Mouse (Mus musculus) frontal cortex, adult 2 months (tissue): ENCODE data around the gene Ate1. TPM values are rescaled to one million over a fixed set of nuclear protein-coding genes. Genes with fewer than 3 reads are reported as not detected.
"Not testable (repeated sequence)": the region's sequence is repeated elsewhere in the genome, so short reads cannot be mapped to it uniquely, and the experiment has no call there.

ENCODE experiments used
- DNase-seq, 2 experiments: peaks; one replicate each; pipeline ENCODE4 v3.0.0; 2022; ENCODE audit warnings: low spot score in 1 of 2; ENCODE audit errors: extremely low spot score in 1 of 2
- polyA plus RNA-seq: library from polyadenylated mRNA; depleted of rRNA; stranded (reverse); fragments of >200 nt; gene quantifications from 2 replicates; pipeline ENCODE4 v1.2.3, GENCODE M21; 2012

Ate1 gene
- polyA plus RNA-seq, 1 experiment = 30.8 TPM

DNA sequence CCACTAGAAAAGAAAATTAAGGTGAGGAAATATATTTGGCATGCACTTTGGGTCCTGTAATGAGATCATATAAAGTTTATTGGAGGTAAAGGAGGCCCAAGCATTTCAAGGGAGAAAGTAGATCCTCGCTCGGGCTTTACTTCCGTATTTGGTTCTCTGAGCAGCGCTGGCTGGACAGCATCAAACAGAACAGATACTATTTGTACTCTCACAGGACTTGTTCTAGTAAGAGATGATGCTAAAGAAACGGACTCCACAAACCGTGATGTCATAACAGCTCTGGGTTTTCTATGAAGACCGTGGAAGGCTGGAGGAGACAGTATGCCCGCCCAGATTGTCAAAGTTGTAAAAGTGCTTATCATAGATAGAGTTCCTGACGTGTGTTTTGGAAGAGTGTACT, 7.1 kb upstream of the Ate1 start:
- DNase-seq = no peak

GRCm38 (mm10) chr7:130523451-130523850, 3.3 kb upstream of the Ate1 start:
- no peak for DNase-seq

- no peak for DNase-seq
Measured at GRCm38 (mm10) chr7:130520812-130521422, 748 bp upstream of the Ate1 start.

DNA sequence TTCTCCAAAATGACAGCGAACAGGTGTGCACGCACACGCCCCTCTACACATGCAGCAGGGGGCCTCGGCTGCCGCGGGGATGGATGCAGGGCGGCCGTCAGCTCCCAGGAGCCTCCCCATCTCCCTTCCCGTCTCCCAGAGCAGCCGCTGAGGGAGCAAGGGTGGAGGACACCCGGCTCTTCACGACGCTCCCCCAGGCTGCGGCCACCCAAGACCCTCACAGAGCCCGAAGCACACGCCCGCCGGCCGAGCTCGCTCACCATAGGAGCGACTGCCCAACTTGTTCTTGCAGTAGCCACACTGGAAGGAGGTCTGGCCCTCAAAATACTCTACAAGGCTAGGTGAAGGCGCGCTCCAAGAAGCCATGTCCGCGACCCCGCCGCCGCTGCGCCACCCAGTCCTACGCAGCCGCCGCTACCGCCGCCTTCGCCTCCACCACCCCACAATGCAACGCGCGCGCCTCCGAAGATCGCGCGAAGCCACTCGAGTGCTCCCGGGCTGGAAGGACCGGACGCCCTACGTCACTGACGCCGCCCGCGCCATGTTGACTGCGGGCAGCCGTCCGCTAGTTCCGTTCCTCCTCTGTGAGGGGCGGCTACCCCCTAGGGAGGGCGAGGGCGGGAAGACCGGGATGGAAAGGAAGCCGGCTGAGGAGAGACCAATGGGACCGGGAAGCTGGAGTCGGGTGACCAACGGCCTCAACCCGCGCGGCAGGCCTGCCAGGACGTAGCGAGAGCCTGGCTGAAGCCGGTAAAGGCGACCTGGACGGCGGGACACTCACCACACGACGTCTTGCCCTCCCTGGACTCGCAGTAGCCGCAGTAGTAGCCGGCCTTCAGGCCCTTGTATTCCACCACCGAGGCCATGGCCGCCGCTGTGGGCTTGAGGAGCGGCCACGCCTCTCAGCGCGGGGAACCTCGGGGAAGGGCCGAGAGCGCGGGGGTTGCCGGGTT, 797 bp downstream of the Ate1 start:
- peak; percentile 92 to 98 for DNase-seq

DNA sequence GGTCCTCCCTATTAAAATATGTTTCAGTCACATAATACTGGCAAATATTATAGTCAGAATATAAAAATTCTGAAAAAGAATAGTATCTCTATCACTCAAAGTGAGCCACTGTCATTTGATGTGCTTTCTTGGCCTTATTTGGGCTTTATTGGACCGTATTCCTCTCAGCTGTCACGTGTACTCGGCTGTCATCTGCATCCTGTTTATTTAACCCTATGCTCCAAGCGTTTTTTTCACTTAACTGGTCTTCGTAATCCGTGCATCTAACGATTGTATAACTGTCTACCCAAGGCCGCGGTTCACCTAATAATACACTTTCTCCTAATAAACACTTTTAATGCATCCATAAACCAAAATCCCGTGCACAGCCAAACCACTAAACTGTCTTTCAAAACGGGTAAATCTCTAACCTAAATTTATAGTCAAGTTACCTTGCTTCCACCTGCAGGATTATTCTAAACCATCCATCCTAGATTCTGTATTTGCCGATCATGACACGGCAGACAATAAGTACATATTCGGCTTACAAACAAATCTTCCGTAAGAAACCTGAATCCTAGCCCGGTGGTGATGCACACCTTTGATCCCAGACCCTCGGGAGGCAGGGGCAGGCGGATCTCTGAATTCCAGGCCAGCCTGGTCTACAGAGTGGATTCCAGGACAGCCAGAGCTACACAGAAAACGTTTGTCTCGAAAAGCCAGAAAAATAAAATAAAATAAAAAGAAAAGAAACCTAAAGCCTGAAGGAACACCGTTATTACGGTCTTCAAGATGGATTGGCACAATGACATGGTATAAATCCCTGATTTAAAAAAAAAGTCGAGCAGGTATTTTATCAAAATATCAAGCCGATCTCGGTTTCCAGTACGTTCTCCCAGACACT, 1.7 kb downstream of the Ate1 start:
- DNase-seq = no peak

DNA sequence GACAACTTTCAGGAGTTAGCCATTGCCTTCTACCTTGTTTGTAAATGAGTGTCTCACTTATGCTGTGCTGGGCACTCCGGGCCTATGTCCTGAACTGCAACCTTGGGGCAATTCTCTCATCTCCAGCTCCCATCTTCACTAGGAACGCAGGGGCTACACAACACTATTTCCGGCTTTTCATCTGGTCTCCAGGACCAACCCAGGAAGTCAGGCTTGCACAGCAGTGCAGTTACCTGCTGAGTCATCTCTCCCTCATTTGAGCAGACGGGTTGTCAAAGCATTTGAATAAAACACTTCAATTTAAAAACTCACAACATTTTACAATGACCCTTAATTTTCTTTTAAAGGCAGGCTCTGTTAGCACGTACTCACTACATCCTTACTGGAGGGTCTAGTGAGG, 9.9 kb downstream of the Ate1 start:
- DNase-seq = no peak

DNA sequence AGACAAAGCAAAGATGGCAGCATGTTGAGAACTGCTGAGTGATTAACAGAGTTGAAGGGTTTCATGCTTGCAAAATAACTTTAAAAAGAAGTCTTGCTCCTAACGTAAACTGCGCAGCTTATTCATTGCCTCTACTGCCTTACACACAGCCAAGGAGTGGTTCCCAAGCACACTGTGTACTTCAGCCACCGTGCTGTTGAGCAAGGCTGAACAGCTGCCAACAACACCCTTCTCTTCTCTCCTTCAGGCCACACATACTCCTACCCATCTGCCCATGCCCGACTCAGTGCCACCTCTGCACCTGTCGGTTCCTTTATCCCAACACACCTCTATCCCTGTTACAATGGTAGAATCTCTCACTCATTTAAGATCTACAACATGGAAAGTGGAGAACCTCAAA, 17.2 kb downstream of the Ate1 start:
- DNase-seq = no peak

DNA sequence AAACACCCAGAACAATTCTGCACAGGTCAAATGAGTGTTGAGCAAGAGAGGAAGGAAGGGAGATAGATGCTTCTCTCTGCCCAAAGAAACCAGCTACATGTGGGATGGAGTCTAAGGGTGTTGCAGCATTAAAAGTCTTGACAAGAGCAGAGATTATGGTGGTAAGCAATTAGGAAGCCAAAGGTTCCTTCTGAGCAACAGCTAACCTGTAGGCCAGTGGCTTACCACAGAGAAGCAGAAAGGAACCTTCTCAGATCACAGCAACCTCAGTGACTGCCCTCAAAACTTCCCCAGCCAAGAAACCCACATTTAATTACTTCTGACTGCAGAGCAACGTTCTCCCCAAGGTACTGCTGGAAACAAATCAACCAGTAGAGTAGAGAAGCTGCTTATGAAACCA, 18.7 kb downstream of the Ate1 start:
- no peak for DNase-seq

- no peak for DNase-seq
Measured at GRCm38 (mm10) chr7:130493346-130493745, 26.8 kb downstream of the Ate1 start.

- no peak for DNase-seq
Measured at GRCm38 (mm10) chr7:130492026-130492425, 28.1 kb downstream of the Ate1 start.

GRCm38 (mm10) chr7:130479003-130479402, 41.2 kb downstream of the Ate1 start:
- not testable (repeated sequence) for DNase-seq

DNA sequence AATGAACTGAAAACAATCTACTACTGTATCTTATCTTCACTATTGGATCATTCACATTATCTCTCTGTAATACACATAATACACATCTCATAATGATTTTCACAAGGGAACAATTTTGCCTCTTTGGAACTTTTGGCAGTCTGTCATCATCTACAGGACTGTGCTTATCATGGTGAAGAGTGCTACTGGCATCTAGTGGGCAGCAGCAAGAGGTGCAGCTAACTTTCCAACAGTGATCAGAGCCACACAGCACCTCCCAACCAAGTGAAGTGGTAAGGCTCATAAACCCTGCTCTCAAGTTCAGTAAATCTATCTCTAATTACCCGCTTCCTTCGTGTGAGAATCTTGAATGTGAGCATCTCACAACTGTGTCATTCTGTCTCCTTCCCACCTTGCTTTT, 44.2 kb downstream of the Ate1 start:
- DNase-seq = peak; percentile 15 to 80

GRCm38 (mm10) chr7:130473881-130474280, 46.3 kb downstream of the Ate1 start:
- DNase-seq = no peak

GRCm38 (mm10) chr7:130472683-130473082, 47.5 kb downstream of the Ate1 start:
- no peak for DNase-seq

DNA sequence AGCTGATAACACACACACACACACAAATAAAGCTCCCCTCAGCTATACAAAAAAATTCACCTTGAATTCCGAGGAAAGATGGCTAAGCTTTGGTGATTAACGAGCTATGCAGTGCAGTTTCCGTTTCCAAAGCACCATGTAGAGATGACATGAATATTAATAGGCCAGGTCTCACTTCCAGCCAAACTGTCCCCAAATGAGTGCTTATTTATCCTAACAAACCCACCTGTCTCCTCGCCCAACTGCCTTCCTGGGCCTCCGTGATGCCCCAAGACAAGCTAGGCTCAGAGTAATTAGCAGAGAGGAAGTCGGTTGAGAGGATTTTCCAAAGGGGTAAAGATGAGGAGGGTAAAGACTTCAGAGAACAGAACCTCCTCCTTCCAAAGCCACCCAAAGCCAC, 49.1 kb downstream of the Ate1 start:
- no peak for DNase-seq

GRCm38 (mm10) chr7:130455587-130456246, 64.5 kb downstream of the Ate1 start:
- DNase-seq = no peak

DNA sequence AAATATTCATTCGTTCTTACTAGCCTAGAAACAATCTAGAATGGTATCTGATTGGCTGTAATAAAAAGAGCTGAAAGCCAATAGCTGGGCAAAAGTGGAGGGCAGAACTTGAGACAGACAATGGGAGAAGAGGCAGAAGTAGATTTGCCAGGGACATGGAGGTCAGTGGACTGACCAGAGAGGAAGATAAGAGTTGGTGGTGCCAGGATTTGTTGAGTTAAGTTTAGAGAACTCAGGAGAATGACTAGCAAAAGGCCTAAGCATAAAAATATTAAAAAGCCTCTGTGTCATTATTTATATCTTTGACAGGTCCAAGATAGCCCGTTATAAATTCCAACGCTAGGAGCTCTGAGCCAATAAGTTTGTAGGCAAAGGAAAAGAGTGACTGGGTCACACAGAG, 65.9 kb downstream of the Ate1 start:
- DNase-seq = no peak

DNA sequence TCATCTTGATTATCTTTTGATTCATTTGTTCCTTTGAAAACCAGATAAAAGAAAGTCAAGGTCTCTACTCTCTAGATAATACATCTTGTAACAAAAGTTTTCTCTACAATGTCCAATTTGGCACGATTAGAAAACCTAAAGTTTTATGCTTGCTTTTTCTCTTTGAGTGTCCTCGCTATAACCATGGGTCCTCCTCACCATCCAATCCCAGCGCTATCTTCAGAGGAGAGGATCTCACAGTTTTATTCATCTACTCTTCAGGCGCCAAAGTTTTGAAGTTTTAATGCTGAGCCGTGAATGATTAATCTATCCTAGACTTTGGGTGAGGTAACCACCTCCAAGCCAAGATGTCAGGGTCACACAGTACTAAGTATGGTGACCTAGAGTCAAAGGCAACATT, 84.4 kb downstream of the Ate1 start:
- no peak for DNase-seq

GRCm38 (mm10) chr7:130432141-130432540, 88.0 kb downstream of the Ate1 start:
- no peak for DNase-seq

DNA sequence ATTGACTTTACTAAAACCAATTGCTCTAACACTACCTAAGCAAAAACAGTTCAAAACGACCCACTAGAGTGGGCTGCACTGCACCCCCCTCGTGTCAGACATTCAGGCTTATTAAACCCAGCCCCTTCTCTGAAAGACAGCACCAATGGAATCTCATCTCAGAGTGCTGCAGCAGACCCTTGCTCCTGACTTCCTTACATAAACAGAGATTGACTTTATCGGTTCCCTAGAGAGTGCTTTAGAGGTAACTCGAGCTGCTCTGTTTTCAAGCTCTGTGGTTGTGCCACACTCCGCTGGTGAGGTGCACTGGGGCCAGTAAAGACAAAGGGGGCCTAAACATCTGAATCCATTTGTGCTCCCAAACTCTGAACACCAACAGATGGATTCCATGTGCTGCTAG, 93.6 kb downstream of the Ate1 start:
- no peak for DNase-seq

DNA sequence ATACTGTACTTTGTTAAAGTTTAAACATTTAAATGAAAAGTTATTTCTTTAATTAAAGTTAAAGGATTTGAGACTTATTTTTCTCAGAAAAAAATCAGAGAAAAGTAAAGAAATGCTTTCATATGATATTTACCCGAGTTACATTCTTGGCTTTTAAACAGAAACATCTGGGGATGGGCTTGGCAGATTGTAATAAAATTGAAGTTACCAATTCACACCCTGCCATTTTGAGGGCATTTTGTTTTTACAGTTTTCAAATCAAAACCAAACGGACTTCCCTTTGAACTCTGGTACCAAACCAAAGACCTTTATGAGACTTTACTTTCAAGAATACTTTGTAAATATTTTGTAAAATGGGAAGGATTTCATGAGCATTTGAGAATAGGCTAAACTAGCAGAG, 94.2 kb downstream of the Ate1 start:
- DNase-seq = no peak
